Comparison of ENCODE assay signal across 31 mouse cellular contexts in genomic region chr16:25293753-25294152, GRCm38 (mm10). TPM values are rescaled to one million over a fixed set of nuclear protein-coding genes. Genes with fewer than 3 reads are reported as not detected.
"Had no signal": no experiment of that assay in that cellular context is flagged by ENCODE, and none has a peak within 500 bp of the region (broad histone marks: within the 10 kb centered on the region; RNA-seq: fewer than 3 reads in every experiment).

No protein-coding gene starts in this region.

- H3K9ac ChIP-seq: heart, embryonic 12.5 days; hindbrain, embryonic 12.5 days; hindbrain, embryonic 14.5 days; intestine, embryonic 15.5 days; limb, embryonic 12.5 days; liver, embryonic 13.5 days; liver, embryonic 15.5 days had no signal

- H3K9me3 ChIP-seq: heart, embryonic 10.5 days; heart, embryonic 12.5 days; hindbrain, embryonic 10.5 days; hindbrain, embryonic 12.5 days; intestine, embryonic 15.5 days; limb, embryonic 10.5 days; limb, embryonic 12.5 days; liver, embryonic 13.5 days; liver, embryonic 15.5 days had no signal

- H3K4me2 ChIP-seq: heart, embryonic 12.5 days; hindbrain, embryonic 12.5 days; hindbrain, embryonic 14.5 days; intestine, embryonic 15.5 days; limb, embryonic 12.5 days; liver, embryonic 11.5 days; liver, embryonic 13.5 days; liver, embryonic 15.5 days had no signal

- H3K27me3 ChIP-seq: heart, embryonic 12.5 days; hindbrain, embryonic 12.5 days; intestine, embryonic 15.5 days; limb, embryonic 12.5 days; liver, embryonic 13.5 days; liver, embryonic 15.5 days had no signal

- DNase-seq: gastrocnemius, adult 2 months; gastrocnemius, postnatal 10 days; gastrocnemius, postnatal 25 days; heart, adult 18-20 months; heart, postnatal 10 days; heart, postnatal 4 days; kidney, adult 18-20 months; kidney, adult 8-10 months; kidney, postnatal 10 days; kidney, postnatal 25 days; kidney, postnatal 4 days; liver; liver, embryonic 13.5 days had no signal

- H3K4me3 ChIP-seq: gastrocnemius, adult 2 months; heart, embryonic 10.5 days; heart, embryonic 12.5 days; hindbrain, embryonic 10.5 days; hindbrain, embryonic 12.5 days; intestine, embryonic 15.5 days; layer of hippocampus, adult 2 months; left cerebral cortex, adult 2 months; limb, embryonic 10.5 days; limb, embryonic 12.5 days; liver, embryonic 13.5 days; liver, embryonic 15.5 days had no signal

- H3K27ac ChIP-seq: gastrocnemius, adult 2 months; heart, embryonic 10.5 days; hindbrain, embryonic 10.5 days; hindbrain, embryonic 12.5 days; hindbrain, embryonic 14.5 days; intestine, embryonic 15.5 days; layer of hippocampus, adult 2 months; left cerebral cortex, adult 2 months; limb, embryonic 10.5 days; limb, embryonic 12.5 days; liver, embryonic 13.5 days; liver, embryonic 15.5 days had no signal

- H3K4me1 ChIP-seq: heart, embryonic 10.5 days; heart, embryonic 12.5 days; hindbrain, embryonic 10.5 days; hindbrain, embryonic 12.5 days; intestine, embryonic 15.5 days; limb, embryonic 10.5 days; limb, embryonic 12.5 days; liver, embryonic 13.5 days; liver, embryonic 15.5 days had no signal

- H3K36me3 ChIP-seq: heart, embryonic 10.5 days; heart, embryonic 12.5 days; hindbrain, embryonic 10.5 days; hindbrain, embryonic 12.5 days; intestine, embryonic 15.5 days; limb, embryonic 10.5 days; limb, embryonic 12.5 days; liver, embryonic 13.5 days; liver, embryonic 15.5 days had no signal

- ATAC-seq: hindbrain, embryonic 16.5 days; inflammation-experienced regulatory T-cells, adult 6 months; intestine, embryonic 15.5 days; intestine, postnatal 0 days had no signal

RNA-seq across cellular contexts. Expression of gene Tprg, which starts 7.1 kb away (rescaled TPM):
- polyA plus RNA-seq: heart, embryonic 10.5 days; heart, embryonic 12.5 days; heart, embryonic 14.5 days; hindbrain, embryonic 10.5 days; hindbrain, embryonic 12.5 days; hindbrain, embryonic 14.5 days; intestine, embryonic 15.5 days; intestine, postnatal 0 days; kidney, embryonic 14.5 days; kidney, embryonic 16.5 days; limb, embryonic 10.5 days; limb, embryonic 12.5 days; liver, embryonic 11.5 days; liver, embryonic 13.5 days; liver, embryonic 15.5 days had no signal
